Mouse (Mus musculus) lung, postnatal 36 days (tissue): Measurements from ENCODE around the gene Rab5if.
"Not testable (repeated sequence)": the region's sequence is repeated elsewhere in the genome, so short reads cannot be mapped to it uniquely, and the experiment has no call there.

ENCODE experiments used
- DNase-seq: peaks from one replicate; pipeline ENCODE4 v3.0.0; 2022; ENCODE audit warnings: mixed read lengths

Gene Rab5if

DNA sequence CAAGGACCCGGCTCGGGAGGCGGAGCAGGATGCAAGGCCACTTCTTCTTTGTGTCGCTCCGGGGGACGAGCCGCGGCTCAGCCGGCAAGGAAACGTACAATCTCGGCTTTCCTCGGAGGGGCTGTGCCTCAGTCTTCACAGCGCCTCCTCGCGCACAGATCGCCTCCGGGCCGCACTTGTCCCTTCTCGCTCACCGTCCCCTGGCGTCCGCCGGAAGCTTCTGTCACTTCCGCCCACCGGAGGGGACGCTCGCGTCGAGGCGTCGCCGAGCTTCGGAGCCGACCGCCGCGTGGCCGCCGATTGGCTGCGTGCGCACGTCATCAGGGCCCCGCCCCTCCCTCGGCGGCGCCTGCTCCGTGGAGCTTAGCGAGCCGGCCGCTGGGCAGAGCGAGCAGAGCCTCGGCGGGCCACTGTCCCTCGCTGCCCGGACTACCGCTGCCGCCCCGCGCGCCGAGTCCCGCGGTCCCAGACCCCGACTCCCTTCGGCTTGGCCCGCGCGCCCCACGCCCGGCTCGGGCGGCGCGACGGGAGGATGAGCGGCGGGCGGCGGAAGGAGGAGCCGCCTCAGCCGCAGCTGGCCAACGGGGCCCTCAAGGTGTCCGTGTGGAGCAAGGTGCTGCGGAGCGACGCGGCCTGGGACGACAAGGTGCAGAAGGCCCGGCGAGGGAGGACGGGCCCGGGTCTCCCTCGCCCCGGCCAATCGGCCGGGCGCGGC is at the start of gene Rab5if:
Gene Rab5if (plus strand): TSS at position 357 of the 715 bp plus-strand sequence.
- DNase-seq: peak; percentile 97

DNA sequence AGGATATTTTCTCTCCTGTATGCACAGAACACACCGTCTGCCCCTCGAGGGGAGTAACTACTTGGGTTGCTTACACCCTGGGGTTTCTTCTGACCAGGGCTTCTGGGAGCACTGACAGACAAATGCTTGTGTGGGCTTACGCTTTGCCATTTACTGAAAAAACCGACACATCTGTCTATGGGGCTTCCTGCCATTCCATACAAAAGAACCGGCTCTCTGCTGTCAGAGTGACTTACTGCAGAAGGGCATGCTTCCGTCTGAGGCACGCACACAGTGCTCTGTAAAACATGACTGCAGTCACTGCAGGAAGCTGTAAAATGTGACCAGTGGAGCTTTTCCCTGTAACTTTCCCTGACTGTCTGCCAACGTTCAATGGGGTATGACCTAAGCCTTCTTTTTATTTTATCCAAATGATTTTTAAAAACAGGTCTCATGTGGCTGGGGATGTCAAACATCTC is 48.6 kb upstream of the Rab5if start:
- DNase-seq: peak; percentile 11

DNA sequence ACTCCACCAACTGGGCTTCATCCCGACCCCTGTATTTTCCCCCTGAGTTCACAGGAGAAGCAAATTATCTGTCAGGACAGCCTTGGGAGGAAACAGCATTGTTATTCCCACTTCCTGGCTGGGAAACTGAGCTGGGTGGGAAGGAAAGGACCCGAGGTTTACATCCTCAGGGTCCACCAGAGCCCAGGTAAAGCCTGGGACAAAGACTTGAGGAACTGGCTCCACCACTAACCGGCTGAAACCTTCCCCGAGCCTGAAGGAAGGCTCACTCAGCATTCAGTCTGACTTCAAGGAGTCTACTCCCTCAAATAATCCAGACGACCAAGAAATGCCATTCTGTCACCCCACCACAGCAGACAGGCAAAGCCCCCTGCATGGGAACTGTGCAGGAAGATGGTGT is 48.0 kb upstream of the Rab5if start:
- DNase-seq: no peak

DNA sequence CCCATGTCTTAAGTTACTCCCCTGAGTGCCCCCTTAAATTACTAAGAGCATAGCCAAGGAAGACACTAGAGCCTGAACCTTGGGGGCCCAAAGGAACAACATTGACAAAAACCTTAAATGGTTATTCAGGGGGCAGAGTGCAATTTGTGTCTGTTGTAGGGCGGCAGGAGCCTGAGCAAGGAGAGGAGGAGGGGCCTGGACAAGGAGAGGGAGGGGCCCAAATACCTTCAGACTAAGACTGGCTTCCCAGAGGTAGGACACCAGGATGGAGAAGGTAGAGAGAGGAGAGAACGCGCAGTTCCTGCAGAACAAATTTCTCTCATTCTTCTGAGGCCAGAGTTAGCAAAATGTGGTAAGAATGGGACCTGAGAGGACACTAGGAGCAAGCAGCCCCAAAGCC is 47.5 kb upstream of the Rab5if start:
- no peak for DNase-seq

DNA sequence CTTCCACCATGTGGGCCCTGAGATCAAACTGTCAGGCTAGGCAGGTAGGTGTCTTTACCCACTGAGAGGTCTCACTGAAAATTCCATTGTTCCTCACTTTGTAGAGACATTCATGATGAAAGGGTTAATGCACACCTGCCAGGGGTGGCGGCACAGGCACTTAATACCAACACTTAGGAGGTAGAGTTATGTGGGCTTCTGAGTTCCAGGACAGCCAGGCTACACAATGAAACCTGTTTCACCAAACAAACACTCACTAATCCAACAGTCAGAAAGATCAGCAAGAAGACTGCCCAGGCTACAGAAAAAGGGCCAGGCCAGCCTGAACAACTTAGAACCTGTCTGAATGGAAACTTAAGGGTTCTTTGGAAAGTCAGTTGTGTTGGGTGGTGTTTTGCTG is 46.8 kb upstream of the Rab5if start:
- DNase-seq: no peak

DNA sequence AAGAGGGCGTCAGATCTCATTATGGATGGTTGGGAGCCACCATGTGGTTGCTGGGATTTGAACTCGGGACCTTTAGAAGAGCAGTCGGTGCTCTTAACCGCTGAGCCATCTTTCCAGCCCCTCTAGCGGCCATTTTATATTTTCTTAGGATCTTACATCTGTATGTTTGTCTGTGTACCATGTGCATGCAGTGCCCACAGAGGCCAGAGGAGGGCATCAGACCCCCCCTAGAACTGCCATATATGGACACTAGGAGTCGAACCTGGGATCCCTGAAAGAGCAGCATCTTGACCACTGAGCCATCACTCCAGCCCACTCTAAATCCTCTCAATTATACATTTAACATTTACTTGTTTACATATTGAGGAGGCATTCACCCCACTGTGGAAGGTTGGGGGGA is 37.8 kb upstream of the Rab5if start:
- DNase-seq: not testable (repeated sequence)

DNA sequence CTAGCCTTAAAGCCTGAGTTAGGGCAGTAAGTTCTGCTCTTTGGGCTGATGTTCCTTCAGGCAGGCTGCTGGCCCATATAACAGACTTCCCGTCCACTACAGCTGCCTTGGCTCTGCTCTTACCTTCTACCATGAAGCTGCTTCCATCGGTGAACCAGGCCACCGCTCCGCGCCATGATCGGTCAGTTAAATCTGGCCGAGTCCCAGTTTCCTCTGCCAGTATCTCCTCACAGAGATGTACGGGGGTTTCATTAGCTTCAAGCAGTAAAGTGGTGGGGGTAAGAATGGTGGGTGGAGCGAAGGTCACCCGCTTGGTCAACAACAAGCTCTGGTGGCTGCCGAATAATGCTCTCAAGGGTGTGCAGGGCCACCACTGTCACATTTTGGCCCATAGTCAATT is 28.6 kb upstream of the Rab5if start:
- DNase-seq: no peak

DNA sequence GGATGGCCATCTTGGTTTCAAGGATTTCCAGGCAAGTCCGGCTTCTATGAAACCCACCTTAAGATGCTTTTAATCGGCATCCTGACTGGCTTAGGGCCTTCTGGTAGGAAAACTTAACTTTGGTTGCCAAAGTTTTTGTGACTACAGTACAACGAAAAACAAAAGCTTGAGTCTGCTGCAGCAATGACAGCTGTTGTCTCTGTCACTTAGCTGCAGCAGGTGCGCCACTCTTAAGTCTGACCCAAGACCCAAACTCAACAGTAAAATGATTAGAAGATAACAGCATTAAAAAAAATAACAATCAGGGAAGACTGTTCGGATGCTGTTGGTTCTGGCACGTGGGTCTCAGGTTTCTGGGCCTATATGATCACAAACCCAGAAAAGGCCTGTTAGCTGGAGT is 24.1 kb upstream of the Rab5if start:
- DNase-seq: no peak

DNA sequence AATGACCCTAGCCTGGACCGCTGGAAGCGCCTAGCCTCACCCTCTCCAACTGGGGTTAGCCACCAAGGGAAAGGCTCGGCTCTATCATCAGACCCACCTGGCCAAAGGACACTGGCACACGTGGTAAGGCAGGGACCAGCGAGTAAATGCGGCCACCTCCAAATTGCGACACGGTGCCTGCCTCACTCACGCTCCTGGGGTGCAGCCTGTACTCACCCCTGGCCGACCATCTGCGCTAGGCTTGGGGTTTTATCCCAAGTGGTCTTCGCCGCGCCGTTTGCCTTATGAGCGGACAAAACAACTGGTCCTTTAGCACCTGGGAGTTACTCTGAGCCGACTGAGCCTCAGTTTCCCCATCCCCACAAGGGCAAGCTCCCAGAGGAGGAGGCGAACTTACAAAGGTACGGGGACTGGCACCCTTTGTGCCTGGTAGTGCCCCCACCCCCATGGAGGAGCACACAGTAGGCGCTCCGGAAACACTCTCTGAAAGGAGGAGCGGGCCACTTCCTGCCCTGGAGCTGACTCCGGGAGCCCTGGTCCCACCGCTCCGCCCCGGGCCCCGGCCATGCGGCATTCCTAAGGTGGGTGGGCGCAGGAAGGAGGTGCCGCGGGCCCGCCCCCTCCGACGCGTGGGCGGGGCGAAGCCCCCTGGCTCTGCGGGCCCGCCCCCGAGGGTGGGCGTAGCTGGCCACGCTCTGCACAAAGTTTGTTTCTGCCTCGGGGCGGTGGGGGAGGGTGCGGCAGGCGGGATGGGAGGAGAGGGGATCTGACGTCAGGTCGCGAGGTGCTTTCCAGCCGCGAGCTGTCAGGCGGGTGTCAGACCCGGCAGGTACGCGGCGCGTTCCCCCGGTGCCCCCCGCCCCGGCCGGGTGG is 23.4 kb upstream of the Rab5if start, which contains the start of gene Tgif2:
Gene Tgif2 (plus strand): TSS at position 689 of the 873 bp plus-strand sequence.
- DNase-seq: peak; percentile 70

DNA sequence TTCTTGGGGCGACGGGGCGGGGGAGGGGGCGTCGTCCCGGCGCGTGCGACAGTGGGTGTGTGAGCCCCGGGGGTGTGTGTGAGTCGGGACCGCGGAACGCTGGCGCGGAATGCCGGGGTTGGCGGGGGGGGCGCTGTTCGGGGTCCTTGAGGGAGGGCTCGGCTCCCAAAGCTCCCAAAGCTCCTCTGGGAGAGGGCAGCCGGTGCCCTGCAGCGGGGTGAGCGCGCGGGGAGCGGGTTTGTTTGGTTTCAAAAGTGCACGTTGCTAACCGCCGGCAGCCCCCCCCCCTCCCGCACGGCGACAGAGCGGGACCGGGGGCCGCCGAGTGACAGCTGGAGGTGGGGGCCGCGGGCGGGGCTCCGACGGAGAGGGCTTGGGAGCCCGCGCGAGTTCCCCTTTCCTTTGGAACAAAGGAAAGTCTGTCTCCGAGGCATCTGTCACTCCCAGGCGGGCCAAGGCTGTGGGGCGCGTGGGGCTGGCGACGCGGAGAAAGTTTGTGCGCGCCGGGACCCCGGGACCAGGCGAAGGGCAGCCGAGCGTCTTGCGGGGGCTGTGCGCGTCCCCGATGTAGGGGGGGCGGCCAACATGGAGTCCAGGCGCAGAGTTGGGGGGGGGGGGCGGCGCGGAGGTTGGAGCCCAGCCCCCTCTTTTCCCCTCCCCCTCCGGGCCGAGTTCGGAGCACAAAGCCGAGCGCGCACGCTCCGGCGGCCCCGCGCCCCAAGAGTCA is 22.5 kb upstream of the Rab5if start:
- no peak for DNase-seq

DNA sequence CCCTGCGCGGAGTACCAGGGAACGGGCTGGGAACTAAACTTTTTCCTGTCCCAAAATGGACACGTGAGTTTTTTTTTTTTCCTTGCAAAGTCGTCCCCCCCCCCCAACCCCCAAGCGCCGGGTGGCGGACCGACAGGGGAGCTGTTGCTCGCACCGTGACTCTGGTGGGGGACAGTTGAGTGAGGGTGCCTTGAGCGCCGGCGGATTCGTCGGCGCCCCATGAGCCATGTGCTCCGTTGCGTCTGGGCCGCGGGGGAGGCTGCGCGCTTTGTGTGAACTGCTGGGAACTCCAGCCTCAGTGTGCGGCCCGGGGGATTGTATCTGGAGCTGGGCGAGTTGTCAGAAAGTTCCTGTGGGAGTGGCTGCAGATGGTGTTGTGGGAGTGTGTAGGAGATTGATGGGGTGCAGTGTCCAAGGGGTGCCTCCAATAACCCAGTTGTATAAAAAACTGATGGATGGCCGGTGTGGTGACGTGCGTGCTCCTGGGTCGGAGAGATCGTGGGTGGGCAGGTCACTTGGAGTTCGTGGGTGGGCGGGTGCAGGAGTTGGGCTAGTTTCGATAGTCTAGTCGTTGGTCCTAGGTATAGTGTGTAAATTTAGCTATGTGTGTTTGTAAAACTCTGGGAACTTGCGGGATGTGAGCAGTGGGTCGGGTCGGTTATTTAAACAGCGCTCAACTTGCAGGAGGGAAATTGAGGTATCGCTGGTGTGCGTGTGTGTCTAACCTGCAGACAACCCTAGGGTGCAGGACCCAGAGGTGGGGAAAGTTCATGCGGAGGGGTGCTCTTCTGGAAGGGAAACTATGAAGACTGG is 21.7 kb upstream of the Rab5if start:
- DNase-seq: peak; percentile 51

DNA sequence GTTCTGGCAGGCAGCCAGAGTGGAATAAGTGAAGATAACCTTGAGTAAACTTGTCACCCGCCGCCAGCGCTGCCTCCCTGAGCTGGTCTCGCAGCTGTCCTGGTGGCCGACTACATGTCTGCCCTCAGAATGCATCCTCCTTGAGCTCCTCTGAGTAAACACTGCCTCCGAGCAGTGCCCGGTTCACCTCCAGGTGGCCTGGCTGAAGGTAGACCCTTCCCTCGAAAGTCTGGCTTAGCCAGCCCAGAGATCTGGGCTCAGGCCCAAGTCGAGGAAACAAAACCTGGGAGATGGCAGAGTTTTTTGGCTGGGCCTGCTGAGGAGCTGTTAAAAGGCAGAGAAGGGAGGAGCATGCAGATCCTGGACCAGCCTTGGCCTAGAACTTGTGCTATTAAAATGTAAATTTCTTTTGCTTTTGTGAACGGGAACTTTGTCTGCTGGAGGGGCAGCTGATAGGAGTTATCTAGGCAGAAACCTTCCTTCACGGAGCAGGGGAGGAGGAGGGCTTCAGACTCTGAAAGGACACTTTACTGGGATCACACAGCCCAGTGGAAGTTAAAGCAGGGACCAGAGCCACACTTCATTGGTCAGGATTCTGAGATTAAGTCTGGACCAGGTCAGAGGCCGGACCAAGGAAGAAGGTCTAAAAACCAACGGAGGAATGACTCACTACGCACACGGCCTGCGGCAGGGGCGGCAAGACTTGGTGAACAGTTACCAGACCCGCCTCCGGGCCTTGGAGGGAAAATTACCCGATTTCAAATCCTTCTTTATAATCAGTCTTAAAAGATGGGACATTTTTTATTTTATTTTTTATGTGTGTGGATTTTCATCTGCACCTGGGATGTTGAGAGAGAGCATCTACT is 20.9 kb upstream of the Rab5if start:
- no peak for DNase-seq

DNA sequence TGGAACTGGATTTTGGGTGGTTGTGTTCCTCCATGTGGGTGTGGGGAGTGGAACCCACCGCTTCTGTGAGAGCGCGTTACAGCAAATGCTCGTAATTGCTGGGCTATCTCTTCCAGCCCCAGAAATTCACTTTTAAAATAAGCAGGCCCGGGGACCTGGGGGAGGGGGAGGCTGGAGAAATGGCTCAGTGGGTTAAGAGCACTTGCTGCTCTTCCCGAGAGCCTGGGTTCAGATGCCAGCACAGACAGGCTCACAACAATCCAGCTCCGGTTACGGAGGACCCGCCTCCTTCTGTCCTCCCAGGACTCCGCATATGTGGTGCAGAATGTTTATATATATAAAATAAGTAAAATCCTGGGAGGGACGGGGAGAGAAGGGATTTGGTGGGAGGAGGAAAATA is 20.2 kb upstream of the Rab5if start:
- no peak for DNase-seq

DNA sequence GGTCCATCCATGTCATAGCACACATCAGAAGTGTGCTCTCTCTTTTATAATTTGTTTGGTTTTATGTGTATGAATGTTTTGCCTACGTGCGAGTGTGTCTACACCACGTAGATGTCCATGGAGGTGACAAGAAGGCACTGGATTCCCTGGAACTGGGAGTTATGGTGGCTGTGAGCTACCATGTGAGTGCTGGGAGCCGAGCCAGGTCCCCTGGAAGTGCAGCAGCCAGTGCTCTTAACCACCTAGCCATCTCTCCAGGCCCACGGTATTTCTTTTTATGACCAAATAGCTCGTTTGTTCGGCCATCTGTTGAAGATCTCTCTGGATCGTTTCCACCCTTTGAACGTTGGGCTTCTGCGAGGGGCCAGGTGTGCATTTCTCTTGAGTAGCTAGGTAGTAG is 19.6 kb upstream of the Rab5if start:
- no peak for DNase-seq

DNA sequence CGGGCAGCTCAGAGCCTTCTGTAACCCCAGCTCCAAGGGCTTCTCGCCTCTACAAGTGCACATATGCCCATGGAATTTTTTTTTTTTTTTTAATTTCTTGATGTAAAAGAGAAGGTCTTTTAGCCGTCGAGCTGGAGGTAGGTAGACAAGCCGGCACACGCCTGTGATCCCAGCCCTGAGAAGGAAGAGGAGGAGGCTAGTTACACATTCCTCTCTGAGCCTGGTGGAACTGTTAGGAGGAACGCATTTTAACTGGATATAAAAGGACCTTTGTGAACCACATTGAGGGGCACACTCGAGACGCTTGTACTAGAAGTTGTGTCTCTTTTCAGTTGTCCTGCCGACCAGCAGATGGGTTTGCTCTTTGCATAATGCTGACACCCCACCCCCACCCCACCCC is 18.2 kb upstream of the Rab5if start:
- no peak for DNase-seq

DNA sequence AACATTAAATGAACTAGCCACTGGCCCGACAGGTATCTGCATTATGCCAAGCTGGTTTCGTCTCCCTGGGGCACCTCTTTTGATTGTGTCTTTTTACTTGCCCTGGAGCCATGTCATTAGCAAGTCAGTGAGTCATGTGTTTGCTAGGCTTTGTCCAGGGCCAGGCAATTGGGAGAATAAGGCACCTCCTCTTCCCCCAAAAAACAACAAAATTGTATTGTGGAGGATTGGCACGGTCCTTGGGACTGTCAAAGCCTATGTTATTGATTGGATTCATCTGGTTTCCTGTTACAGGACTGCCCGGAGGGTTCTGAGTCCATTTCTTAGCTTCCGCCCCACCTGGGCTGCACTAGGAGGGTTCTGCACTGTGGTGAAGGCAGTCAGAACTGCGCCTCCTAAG is 15.3 kb upstream of the Rab5if start:
- no peak for DNase-seq

DNA sequence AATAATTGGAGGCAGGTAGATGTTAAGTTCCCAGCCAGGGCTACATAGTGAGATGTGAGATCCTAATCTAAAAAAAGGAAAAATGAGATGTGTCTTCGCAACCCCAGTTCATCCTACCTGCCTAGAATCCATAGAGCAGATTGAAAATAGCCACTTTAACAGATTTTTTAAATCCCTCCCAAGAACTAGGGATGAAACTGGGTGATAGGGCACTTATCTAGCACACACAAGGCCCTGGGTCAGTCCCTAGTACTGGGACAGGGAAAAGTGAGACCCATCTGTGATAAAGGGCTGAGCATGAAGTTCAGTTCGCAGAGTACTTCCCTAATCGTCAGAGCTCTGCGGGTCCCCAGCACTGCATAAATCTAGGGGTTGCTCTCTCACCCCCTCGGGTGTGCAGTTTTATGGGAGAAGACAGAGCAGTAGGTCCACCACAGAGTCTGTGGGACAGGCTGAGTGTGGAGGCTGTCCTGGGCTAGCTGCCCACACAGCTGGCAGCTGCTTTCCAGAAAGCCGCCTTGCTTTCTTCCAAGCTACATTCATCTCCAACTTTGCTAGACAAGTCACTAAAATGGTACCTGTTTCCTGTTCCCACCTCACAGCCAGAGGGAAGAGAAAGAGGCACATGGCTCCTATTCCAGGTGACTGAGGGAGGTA is 14.3 kb upstream of the Rab5if start:
- no peak for DNase-seq

DNA sequence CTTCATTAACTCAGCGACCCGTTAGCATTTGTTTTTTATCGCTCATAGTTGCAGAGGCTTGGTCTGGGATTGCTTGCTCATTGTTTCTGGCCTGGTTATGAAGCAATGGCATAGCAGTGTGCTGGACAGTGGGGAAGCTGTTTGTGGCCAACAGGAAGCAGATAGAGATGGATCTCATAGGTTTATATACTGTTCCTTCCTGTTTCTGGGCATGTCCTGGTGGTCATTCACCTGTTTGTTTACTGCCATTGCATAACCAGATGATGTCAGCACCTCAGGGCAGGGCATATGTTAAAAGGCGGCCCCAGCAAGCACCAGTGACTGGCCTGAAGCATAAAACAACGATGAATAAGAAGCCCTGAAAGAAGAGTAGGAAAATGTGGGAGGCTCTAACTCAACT is 12.4 kb upstream of the Rab5if start:
- no peak for DNase-seq

DNA sequence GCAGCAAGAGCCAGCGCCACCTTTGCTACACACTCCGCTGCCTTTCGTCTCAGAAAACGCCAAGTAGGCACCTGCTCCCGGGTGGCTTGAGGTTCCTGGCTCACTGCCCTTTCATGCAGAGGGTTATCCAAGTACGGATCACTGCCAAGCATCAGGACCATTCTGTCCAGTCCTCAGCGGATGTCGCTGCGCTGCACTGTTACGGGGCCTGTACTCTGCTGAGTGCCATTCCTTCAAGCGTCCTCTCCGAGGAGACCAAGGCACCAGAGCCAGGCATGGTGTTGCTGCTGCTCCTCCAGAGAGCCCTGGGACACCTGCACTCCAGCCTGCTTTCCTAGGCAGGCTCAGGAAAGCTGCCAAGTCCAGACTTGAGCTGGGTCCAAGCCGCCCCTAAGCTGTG is 9.3 kb upstream of the Rab5if start:
- DNase-seq: not testable (repeated sequence)

DNA sequence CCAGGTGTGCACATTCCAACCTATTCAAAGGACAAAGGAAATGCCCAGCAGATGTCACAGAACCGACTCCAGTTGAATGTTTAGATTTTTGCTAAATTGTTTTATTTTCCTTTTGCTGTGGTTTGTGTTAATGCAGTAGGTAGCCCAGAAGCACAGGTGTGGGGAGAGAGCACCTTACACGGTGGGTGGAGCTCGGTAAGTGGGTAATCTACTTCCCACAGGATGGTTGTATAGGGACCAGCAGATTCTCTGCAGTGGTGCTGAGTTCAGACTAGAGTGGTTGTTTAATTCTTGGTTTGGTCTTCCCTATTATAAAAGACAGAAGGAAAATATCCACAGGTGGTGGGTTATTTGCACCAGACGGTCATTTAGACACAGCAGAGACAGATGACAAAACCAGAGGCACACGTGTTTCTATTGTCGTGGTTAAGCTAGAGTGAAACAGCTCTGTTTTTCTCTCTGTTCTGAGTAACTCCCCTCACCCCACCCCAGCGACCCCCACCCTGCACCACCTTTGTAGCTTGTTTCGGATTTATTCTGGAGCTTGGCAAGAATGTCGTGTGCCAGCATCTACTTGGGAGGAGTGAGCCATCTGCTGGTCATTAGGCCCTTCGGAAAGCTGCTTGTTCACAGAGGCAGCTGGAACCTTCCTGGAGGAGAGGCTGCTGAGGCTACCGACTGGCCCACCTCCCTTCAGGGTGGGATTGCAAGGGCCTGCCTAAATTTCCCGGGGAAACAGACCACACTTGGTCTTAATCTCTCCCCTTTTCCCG is 8.7 kb upstream of the Rab5if start:
- DNase-seq: peak; percentile 71
